ENCODE assay signal across 10 mouse cellular contexts in genomic region chr5:38881728-38882620, GRCm38 (mm10). TPM values are rescaled to one million over a fixed set of nuclear protein-coding genes. Genes with fewer than 3 reads are reported as not detected.
DNase-seq lines count a peak whose midpoint lies in the region; ATAC-seq and TF ChIP-seq lines count a peak whose summit lies in the region.
"Had no signal": no experiment of that assay in that cellular context is flagged by ENCODE, and none has a peak within 500 bp of the region (broad histone marks: within the 10 kb centered on the region; RNA-seq: fewer than 3 reads in every experiment).

No protein-coding gene starts in this region.

- H3K9me3 ChIP-seq in intestine, embryonic 14.5 days (ENCODE audit: control insufficient read depth, low read length): no peaks in the 10 kb centered on the region
- no peaks in the 10 kb centered on the region for H3K9me3 ChIP-seq in intestine, postnatal 0 days (ENCODE audit: control insufficient read depth)
- H3K9me3 ChIP-seq in limb, embryonic 14.5 days (ENCODE audit: control insufficient read depth, low read length): no peaks in the 10 kb centered on the region

- H3K4me2 ChIP-seq in intestine, embryonic 14.5 days (ENCODE audit: low read length): no peak overlapping the region
- no peak overlapping the region for H3K4me2 ChIP-seq in intestine, postnatal 0 days (replicated peaks; ENCODE audit: low read depth)
- H3K4me2 ChIP-seq in limb, embryonic 14.5 days (replicated peaks; ENCODE audit: low read depth, low read length, severe bottlenecking): no peak overlapping the region

- TF ChIP-seq CTCF in intestine, postnatal 0 days (IDR thresholded peaks at IDR 0.05; ENCODE audit: low read depth): no peak
- no peak for TF ChIP-seq CTCF in brain, embryonic 14.5 days (IDR thresholded peaks at IDR 0.05; ENCODE audit: borderline replicate concordance, extremely low read depth, insufficient read depth, insufficient read length)
- no peak for TF ChIP-seq CTCF in cortical plate, adult 2 months (IDR thresholded peaks at IDR 0.05; ENCODE audit: extremely low read depth, insufficient read depth, low read length)

- no peak overlapping the region for H3K4me3 ChIP-seq in intestine, embryonic 14.5 days (ENCODE audit: low read depth, low read length)
- no peak overlapping the region for H3K4me3 ChIP-seq in intestine, postnatal 0 days (ENCODE audit: low read depth, low read length)
- H3K4me3 ChIP-seq in cortical plate, adult 2 months (ENCODE audit: insufficient read depth, low read length): no peak overlapping the region
- no peak overlapping the region for H3K4me3 ChIP-seq in limb, embryonic 14.5 days (replicated peaks; ENCODE audit: low read length)

- H3K4me1 ChIP-seq in intestine, embryonic 14.5 days (replicated peaks; ENCODE audit: control insufficient read depth, insufficient read depth, low read length): peaks cover 3% of the 10 kb centered on the region; the same call in 1 of the 2 replicates
- H3K4me1 ChIP-seq in intestine, postnatal 0 days (replicated peaks; ENCODE audit: control insufficient read depth, insufficient read depth, low read length): no peaks in the 10 kb centered on the region
- H3K4me1 ChIP-seq in cortical plate, adult 2 months (ENCODE audit: control insufficient read depth, insufficient read depth, low read length): peaks cover 6% of the 10 kb centered on the region
- peaks cover 2% of the 10 kb centered on the region; the same call in 1 of the 2 replicates for H3K4me1 ChIP-seq in limb, embryonic 14.5 days (ENCODE audit: control insufficient read depth, insufficient read depth, low read length)

- 39% methylated on average over 4 of the region's 4 CpGs for WGBS in intestine, embryonic 14.5 days
- WGBS in intestine, postnatal 0 days: 59% methylated on average over 4 of the region's 4 CpGs
- WGBS in limb, embryonic 14.5 days: 50% methylated on average over 4 of the region's 4 CpGs

- H3K9ac ChIP-seq in intestine, embryonic 14.5 days (ENCODE audit: low read length): no peak overlapping the region
- no peak overlapping the region for H3K9ac ChIP-seq in intestine, postnatal 0 days (ENCODE audit: low read depth, low read length)
- H3K9ac ChIP-seq in limb, embryonic 14.5 days (ENCODE audit: low read depth, low read length, severe bottlenecking): no peak overlapping the region

- no peak for ATAC-seq in intestine, embryonic 14.5 days (replicated peaks; ENCODE audit: low FRiP score, low TSS enrichment, low read depth)
- ATAC-seq in intestine, postnatal 0 days: no peak
- ATAC-seq in limb, embryonic 14.5 days (ENCODE audit: low FRiP score, low read depth): peak; percentile 45; the same call in 1 of the 2 replicates

- H3K36me3 ChIP-seq in intestine, embryonic 14.5 days (ENCODE audit: control insufficient read depth, insufficient read depth, low read length): no peaks in the 10 kb centered on the region
- no peaks in the 10 kb centered on the region for H3K36me3 ChIP-seq in intestine, postnatal 0 days (ENCODE audit: control insufficient read depth, insufficient read depth)
- H3K36me3 ChIP-seq in limb, embryonic 14.5 days (ENCODE audit: control insufficient read depth, insufficient read depth, low read length): no peaks in the 10 kb centered on the region
- H3K36me3 ChIP-seq: G1E had no signal

- TF ChIP-seq POLR2A in brain, embryonic 14.5 days (IDR thresholded peaks at IDR 0.05; ENCODE audit: borderline replicate concordance, extremely low read depth, insufficient read depth, insufficient read length, poor library complexity, severe bottlenecking): no peak
- no peak for TF ChIP-seq POLR2A in cortical plate, adult 2 months (IDR thresholded peaks at IDR 0.05; ENCODE audit: extremely low read depth, insufficient read depth, low read length)
- no peak for TF ChIP-seq POLR2A in limb, embryonic 14.5 days (IDR thresholded peaks at IDR 0.05; ENCODE audit: borderline replicate concordance, extremely low read depth, insufficient read depth, insufficient read length)

- H3K27me3 ChIP-seq in intestine, embryonic 14.5 days (replicated peaks; ENCODE audit: control insufficient read depth, insufficient read depth, low read length): no peaks in the 10 kb centered on the region
- no peaks in the 10 kb centered on the region for H3K27me3 ChIP-seq in intestine, postnatal 0 days (replicated peaks; ENCODE audit: control insufficient read depth, insufficient read depth, low read length)
- no peaks in the 10 kb centered on the region for H3K27me3 ChIP-seq in limb, embryonic 14.5 days (ENCODE audit: control insufficient read depth, insufficient read depth, low read length)

- 0 out of 2 replicates have a peak overlapping the region, but pooled peaks have one; percentile 0 for H3K27ac ChIP-seq in intestine, embryonic 14.5 days (ENCODE audit: low read depth)
- no peak overlapping the region for H3K27ac ChIP-seq in intestine, postnatal 0 days (ENCODE audit: low read depth, low read length)
- peak overlapping the region; percentile 72; the same call in 1 of the 2 replicates for H3K27ac ChIP-seq in cortical plate, adult 2 months (ENCODE audit: insufficient read depth, low read length)
- no peak overlapping the region for H3K27ac ChIP-seq in limb, embryonic 14.5 days (replicated peaks; ENCODE audit: low read depth, low read length)

- DNase-seq in intestine, embryonic 14.5 days (ENCODE audit: low spot score): no peak
- peak; percentile 92 for DNase-seq in brain, embryonic 14.5 days (ENCODE audit: low read depth)
- peak; percentile 45 for DNase-seq in limb, embryonic 14.5 days (ENCODE audit: low spot score)
- DNase-seq in spleen, postnatal 36 days (ENCODE audit: low spot score in 2 of 2): no peak
- DNase-seq in adrenal gland, postnatal 4 days (ENCODE audit: low spot score in 2 of 2): no peak
- DNase-seq in thymus, postnatal 10 days (ENCODE audit: low spot score in 2 of 2): no peak

RNA-seq across cellular contexts. Expression of gene Clnk, which starts 5.4 kb away (rescaled TPM):
- polyA plus RNA-seq in intestine, embryonic 14.5 days (2014; fragmentation: Nextera tagmentation; extraction: Ambion mirVana): 0.31 and 0.71 TPM in 2 replicates
- polyA plus RNA-seq in intestine, postnatal 0 days (2015; fragmentation: Nextera tagmentation; extraction: Ambion mirVana): 0.13 and 0.39 TPM in 2 replicates
- 0.08 and 0.09 TPM in 2 replicates for polyA plus RNA-seq in brain, embryonic 14.5 days (2012; rRNA removed)
- polyA plus RNA-seq in cortical plate, adult 2 months (2012; rRNA removed): 0.06 and 0.08 TPM in 2 replicates
- 0.18 and 0.24 TPM in 2 replicates for polyA plus RNA-seq in limb, embryonic 14.5 days (2012; rRNA removed)
- 0.11 and 0.22 TPM in 2 replicates for polyA plus RNA-seq in limb, embryonic 14.5 days (2014; fragmentation: Nextera tagmentation; extraction: Ambion mirVana)
- not detected for total RNA-seq in adrenal gland, postnatal 4 days (2021)
- total RNA-seq: G1E had no signal
- polyA plus RNA-seq: embryonic facial prominence, embryonic 11.5 days; G1E had no signal

Comparison
In these comparisons a context has a peak if more than half of its experiments do, and no peak if none do; other contexts are left out.
1. H3K27ac ChIP-seq: peak in intestine, embryonic 14.5 days (single experiment) and cortical plate, adult 2 months (single experiment); none in intestine, postnatal 0 days (single experiment) and limb, embryonic 14.5 days (single experiment).
2. DNase-seq: peak in brain, embryonic 14.5 days (single experiment) and limb, embryonic 14.5 days (single experiment); none in intestine, embryonic 14.5 days (single experiment), spleen, postnatal 36 days (0 of 2), adrenal gland, postnatal 4 days (0 of 2) and thymus, postnatal 10 days (0 of 2).